Mouse (Mus musculus) stomach, postnatal 0 days (tissue): ENCODE results near the gene Ppp2r5c.

Experiments used
- CTCF ChIP-seq: IDR thresholded peaks from 2 replicates; pipeline ENCODE4 v1.5.1; 2016; ENCODE audit warnings: antibody characterized with exemption, low read depth, mild to moderate bottlenecking, moderate library complexity
- EP300 ChIP-seq: optimal IDR thresholded peaks from 2 replicates; pipeline ENCODE3; 2016; ENCODE audit warnings: antibody characterized with exemption

DNA sequence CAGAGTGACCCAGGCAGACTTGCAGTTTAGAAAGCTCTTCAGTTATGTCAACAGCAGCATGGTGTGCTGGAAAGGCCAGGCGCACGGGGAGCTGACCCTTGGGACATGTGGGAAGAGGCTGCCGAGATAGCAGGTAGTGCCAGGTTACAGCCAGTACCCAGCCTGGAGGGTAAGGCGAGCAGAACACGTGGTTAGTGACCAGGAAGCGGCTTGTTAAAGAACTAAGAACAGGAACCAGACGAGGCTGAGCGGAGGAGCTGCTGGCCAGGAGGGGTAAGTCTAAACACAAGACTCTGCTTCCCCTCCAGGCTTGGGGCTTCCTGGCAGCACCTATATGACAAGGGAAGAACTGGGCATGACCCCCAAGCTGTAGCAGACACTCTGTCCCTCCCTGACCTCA is 126.7 kb downstream of the Ppp2r5c start:
- TF ChIP-seq CTCF: no peak
- TF ChIP-seq EP300: no peak
